Mouse (Mus musculus) MN1 (cell line): ENCODE results near the gene Cep170b.

Experiments used
- DNase-seq: peaks from one replicate; pipeline ENCODE4 v3.0.0-alpha.2; 2016; ENCODE audit warnings: low spot score

The Cep170b gene

GRCm38 (mm10) chr12:112764141-112764540, 43.9 kb downstream of the Cep170b start:
- no peak for DNase-seq

DNA sequence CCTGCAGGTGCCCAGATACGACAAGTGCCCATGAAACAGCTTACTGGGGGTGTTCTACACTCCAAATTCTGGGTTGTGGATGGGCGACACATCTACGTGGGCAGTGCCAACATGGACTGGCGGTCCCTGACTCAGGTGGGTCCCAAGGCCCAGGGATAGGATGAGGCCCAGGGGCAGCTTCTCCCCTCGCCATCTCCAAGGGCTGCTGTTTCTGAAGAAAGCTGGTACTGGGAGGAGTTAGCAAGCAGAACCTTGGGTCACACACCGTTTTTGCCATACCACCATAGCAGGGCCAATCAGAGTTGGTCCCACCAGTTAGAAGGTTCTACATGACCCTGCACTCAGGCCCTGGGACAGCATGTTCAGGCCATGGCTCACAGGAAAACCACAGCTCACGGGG, 44.7 kb downstream of the Cep170b start:
- DNase-seq, result no peak

DNA sequence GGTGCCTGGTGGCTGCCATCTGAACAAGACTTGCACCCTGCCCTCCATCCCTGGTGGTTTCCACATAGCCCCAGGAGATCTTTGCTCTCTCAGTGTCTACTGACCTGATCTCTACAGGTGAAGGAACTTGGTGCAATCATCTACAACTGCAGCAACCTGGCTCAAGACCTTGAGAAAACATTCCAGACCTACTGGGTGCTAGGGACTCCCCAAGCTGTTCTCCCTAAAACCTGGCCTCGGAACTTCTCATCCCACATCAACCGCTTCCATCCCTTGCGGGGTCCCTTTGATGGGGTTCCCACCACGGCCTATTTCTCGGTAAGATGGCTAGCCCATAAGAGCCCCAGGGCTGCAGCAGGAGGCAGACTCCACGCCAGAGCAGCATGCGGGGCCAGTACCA, 46.3 kb downstream of the Cep170b start:
- DNase-seq, result no peak

DNA sequence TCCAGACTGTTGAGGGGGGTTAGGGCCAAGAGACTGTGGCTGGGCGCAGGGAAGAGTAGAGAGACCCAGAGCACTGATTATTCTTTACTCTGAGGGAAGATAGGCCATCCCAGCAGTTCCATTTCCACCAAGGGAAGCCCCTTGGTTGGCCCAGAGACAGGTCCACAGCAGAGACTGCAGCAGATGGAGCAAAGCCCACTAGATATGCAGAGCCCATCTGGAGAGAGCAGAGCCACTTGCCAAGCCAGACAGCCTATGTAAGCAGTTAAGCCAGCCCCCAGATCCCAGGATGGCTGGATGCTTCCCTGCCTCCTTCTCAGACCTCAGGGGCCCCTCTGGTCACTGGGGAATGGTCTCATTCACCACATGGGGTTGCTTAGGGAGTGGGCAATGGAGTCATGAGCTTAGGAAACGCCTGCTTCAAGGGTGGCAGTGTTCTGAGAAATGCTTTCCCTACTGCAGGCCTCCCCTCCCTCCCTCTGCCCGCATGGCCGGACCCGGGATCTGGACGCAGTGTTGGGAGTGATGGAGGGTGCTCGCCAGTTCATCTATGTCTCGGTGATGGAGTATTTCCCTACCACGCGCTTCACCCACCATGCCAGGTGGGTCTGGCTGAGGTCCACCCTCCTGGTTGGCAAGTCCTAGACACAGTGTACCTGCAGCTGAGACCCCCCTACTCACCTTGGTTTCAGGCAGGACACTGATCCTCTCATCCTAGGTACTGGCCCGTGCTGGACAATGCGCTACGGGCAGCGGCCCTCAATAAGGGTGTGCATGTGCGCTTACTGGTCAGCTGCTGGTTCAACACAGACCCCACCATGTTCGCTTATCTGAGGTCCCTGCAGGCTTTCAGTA, 47.0 kb downstream of the Cep170b start:
- DNase-seq, result no peak

- no peak for DNase-seq
These were observed 47.9 kb downstream of the Cep170b start for GRCm38 (mm10) chr12:112768166-112768565.

- DNase-seq, result no peak
These were observed 48.8 kb downstream of the Cep170b start for GRCm38 (mm10) chr12:112769031-112769430.

DNA sequence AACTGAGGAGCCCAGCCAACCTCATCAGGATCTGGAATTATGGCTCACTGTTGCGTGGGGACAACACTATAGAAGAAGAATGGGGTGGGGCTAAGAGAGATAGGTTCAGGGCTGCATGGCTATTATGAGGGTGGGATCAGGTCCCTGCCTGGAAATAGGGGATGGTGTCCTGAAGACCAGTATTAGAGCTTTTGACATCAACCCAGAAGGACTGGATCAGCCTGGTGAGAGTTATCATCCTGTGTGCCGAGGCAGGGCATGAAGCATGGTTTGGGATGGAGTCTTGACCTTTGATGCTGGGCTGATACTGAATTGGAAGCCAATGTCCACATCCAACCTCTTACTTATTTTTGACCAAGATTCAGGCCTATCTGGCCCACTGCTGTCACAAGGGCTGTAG, 49.5 kb downstream of the Cep170b start:
- no peak for DNase-seq

DNA sequence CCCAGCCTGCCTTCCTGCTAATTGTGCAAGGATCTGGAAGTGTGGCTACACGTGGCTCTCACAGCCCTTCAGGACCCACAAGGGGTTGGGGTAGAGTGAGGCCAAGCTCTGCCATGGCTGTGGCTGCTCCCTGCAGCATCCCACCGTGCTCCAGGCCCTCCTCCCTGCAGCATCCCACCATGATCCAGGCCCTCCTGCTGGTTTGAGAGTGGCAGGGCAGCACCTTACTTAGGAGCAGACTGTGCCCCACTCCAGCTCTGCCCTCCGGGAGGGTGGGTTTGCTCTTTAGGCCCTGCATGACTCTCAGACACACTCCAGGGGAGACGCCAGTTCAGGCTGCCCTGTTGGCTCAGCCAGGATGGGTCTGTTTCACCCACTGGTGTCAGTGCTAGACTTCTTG, 50.1 kb downstream of the Cep170b start:
- no peak for DNase-seq

GRCm38 (mm10) chr12:112772306-112772705, 52.1 kb downstream of the Cep170b start:
- DNase-seq, result no peak

DNA sequence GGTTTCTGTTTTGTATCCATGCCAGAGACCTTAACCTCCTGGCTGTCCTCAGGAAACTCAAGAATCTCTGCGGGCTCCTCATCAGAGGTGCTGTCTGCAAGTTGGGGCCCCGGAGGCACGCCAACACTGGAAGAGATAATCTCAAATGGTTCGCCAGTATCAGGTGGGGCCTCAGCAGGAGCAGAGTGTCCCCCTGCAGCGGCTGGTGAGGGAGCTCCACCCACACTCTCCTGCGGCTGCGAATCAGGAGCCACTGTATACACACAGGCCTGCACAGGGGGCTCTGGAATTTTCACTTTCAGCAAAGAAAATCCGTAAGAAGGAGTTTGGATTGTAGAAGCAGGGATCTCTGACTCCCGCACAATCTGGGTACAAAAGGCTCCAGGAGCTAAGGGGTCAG, 53.1 kb downstream of the Cep170b start:
- DNase-seq, result no peak

GRCm38 (mm10) chr12:112774026-112774425, 53.8 kb downstream of the Cep170b start:
- DNase-seq, result no peak

- no peak for DNase-seq
These were observed 54.2 kb downstream of the Cep170b start for GRCm38 (mm10) chr12:112774481-112774880.

- DNase-seq, result no peak
These were observed 70.8 kb downstream of the Cep170b start for GRCm38 (mm10) chr12:112791026-112791425.

DNA sequence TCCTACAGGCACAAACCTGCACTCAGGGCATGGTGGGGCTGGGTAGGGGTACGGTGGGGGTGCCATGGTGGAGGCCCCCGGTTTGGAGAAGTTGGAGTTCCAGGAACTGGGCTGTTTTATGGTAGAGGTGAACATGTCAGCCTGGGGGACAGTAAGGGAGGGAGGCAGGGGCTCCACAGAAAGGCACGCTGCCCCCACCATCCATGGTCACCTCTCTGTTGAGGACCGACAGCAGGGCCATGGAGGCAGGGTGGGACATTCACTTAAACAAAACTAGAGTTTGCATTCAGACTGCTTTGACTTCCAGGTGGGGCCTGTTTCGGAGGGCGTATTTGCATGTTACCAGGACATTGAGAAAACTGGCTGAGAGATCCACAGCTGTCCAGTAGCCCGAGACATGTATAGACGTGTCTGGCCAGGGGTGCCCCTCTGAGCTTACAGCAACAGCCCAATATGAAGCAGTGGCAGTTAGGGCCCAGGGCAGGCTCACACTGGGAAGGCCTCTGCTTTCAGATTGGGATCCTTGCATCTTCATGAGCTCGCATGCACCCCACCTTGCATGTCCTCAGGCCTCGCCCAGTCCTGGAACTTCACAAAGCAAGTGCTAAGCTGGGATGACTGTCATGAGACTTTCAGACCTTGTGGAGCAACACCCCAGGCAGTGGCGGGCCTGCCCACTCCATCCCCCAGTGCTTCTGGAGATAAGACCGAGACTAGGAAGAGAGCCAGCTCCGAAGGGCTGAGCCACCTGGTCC, 73.5 kb downstream of the Cep170b start:
- peak; percentile 28 for DNase-seq

DNA sequence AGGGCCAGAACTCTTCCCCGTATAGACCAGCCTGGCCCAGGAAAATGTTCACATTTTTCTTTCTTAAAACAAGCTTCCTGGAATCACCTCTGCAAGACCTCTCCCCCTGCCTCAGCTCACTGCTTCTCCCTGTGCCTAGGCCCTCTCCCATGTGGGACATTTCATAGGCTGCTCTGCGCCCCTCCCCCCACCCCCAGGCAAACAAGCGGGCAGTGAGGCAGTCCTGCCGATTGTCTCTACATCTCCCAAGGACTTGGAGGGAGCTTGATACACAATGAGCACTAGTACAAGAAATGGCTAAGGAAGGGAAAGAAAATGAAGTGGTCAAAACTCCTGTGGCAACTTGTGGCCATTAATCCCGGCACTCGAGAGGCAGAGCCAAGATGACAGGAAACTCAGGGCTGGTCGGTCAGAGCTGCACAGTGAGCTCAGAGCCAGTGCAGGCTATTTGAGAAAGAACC, 74.1 kb downstream of the Cep170b start:
- DNase-seq, result no peak

DNA sequence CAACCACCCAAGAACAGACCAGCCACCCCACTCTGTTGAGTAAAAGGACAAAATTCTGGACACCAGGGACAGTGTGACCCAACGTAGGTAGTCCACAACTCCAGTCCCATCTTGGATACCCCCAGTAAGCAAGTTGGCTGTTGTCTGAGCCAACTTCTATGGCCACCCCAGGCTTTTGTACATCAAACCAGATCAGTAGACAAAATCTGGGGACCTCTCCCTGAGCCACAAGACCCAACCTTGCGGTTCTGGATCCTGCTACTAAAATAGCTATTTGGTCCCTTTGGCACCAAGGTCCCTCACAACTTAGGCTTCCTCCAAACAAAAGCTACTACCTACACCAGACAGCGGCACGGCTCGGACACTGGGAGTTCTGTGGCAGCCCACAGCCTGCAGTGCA, 74.7 kb downstream of the Cep170b start:
- no peak for DNase-seq

GRCm38 (mm10) chr12:112795466-112796104, 75.3 kb downstream of the Cep170b start:
- DNase-seq, result peak; percentile 30
